Mouse (Mus musculus) forebrain, embryonic 10.5 days (tissue): ENCODE data around the gene D130043K22Rik. TPM values are rescaled to one million over a fixed set of nuclear protein-coding genes. Genes with fewer than 3 reads are reported as not detected.

Source experiments
- DNase-seq: peaks from one replicate; pipeline ENCODE4 v3.0.0-alpha.2; 2017; ENCODE audit warnings: low spot score; ENCODE audit errors: extremely low spot score
- H3K27ac ChIP-seq: fragments of 300-500 bp; sonication (generic); 2 replicates; pipeline ENCODE4 v1.5.1; 2016; ENCODE audit warnings: mild to moderate bottlenecking
- H3K27me3 ChIP-seq: fragments of 300-500 bp; sonication (generic); 2 replicates; pipeline ENCODE4 v1.6.1; 2016; ENCODE audit warnings: mild to moderate bottlenecking; ENCODE audit not compliant: poor library complexity, severe bottlenecking
- H3K36me3 ChIP-seq: fragments of 300-500 bp; sonication (generic); replicated peaks from 2 replicates; pipeline ENCODE4 v1.6.1; 2016; ENCODE audit warnings: mild to moderate bottlenecking, moderate library complexity
- H3K4me1 ChIP-seq: fragments of 300-500 bp; sonication (generic); 2 replicates; pipeline ENCODE4 v1.6.1; 2016
- H3K4me3 ChIP-seq: fragments of 300-500 bp; sonication (generic); 2 replicates; pipeline ENCODE4 v1.5.1; 2016; ENCODE audit warnings: mild to moderate bottlenecking, moderate library complexity
- H3K9me3 ChIP-seq: fragments of 300-500 bp; sonication (generic); 2 replicates; pipeline ENCODE4 v1.6.1; 2016; ENCODE audit warnings: mild to moderate bottlenecking, moderate library complexity
- WGBS: fragments of 180-500 bp; shearing (Covaris S2); methylation state at CpG from one replicate; pipeline ENCODE4 v1.1.7; 2016; 5-methylcytosine and 5-hydroxymethylcytosine counted together
- polyA plus RNA-seq: library from polyadenylated mRNA; unstranded; fragments of >200 nt; fragmentation: Nextera tagmentation; extraction: Ambion mirVana; gene quantifications from 2 replicates; pipeline ENCODE4 v1.2.1, GENCODE M21; 2016

D130043K22Rik gene
- polyA plus RNA-seq, 1 experiment from 2014 or later, result 0.43 TPM

GRCm38 (mm10) chr13:24945567-24945966 is 100.6 kb downstream of the D130043K22Rik start:
- Histone ChIP-seq H3K9me3 (no peaks in the 10 kb centered on the region), H3K36me3 (no peaks in the 10 kb centered on the region), H3K27ac (no peak overlapping the region), H3K27me3 (no peaks in the 10 kb centered on the region; the same call in 1 of the 2 replicates), H3K4me3 (no peak overlapping the region), H3K4me1 (peaks cover 11% of the 10 kb centered on the region)
- DNase-seq, result no peak
- 34% methylated on average over 4 of the region's 4 CpGs for WGBS

DNA sequence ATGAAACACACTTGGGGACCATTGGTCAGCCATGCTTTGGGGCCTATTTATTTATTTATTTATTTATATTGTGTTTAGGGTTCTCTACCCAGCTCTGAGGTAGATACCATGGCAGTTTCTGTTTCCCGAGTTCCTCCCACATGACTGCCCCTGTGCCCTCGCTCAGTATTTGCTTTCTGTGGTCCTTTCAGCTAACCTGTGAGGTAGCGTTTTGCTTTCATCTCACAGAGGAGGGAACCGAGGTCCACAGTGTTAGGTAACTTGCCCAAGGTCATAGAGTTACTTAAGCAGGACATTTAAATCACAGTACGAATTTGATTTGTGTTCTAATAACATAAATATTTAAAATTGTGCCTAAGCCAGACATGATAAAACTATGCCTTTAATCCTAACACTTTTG is 102.2 kb downstream of the D130043K22Rik start:
- WGBS, result 91% methylated on average over 5 of the region's 5 CpGs
- no peaks in the 10 kb centered on the region for H3K36me3 ChIP-seq
- H3K9me3 ChIP-seq, result no peaks in the 10 kb centered on the region
- H3K27ac ChIP-seq, result no peak overlapping the region
- no peak overlapping the region for H3K4me3 ChIP-seq
- peaks cover 11% of the 10 kb centered on the region for H3K4me1 ChIP-seq
- no peak for DNase-seq
- H3K27me3 ChIP-seq, result no peaks in the 10 kb centered on the region; the same call in 1 of the 2 replicates

DNA sequence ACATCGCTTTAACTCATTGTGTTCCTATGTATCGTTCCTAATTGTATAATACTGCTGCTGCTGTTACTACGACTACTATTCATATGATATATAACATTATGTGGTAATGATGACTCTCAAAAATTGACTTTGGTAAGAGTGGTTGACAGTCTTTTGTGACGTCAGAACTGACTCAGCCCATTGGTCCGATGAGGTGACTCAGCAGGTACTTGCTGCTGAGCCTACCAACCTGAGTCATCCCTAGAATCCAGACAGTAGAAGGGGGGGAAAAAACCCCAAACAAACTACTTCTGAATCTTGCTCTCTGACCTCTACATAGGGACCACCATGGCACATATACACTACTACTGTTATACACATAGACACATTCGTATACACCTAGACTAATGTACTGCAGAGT is 103.9 kb downstream of the D130043K22Rik start:
- no peaks in the 10 kb centered on the region for H3K9me3 ChIP-seq
- H3K27me3 ChIP-seq, result no peaks in the 10 kb centered on the region
- H3K4me1 ChIP-seq, result peaks cover 4% of the 10 kb centered on the region; the same call in 1 of the 2 replicates
- H3K36me3 ChIP-seq, result no peaks in the 10 kb centered on the region
- DNase-seq, result no peak
- H3K4me3 ChIP-seq, result no peak overlapping the region
- no peak overlapping the region for H3K27ac ChIP-seq
- WGBS, result 86% methylated on average over 6 of the region's 6 CpGs

Other genes with a start within 250 kb of the D130043K22Rik start
- 0.18 and 0.22 TPM in 2 replicates for gene Armh2, start 103.9 kb upstream of the D130043K22Rik start, polyA plus RNA-seq
- gene Gmnn, start 83.2 kb upstream of the D130043K22Rik start, polyA plus RNA-seq, result 208 TPM in 2 replicates
- 11.4 TPM in 2 replicates for gene BC005537, start 43.5 kb upstream of the D130043K22Rik start, polyA plus RNA-seq
- 61.7 TPM in 2 replicates for gene Acot13, start 13.6 kb upstream of the D130043K22Rik start, polyA plus RNA-seq
- gene Tdp2, start 13.5 kb upstream of the D130043K22Rik start, polyA plus RNA-seq, result 80.2 and 82.4 TPM in 2 replicates
- gene Aldh5a1, start 92.5 kb downstream of the D130043K22Rik start, polyA plus RNA-seq, result 8.1 and 8.5 TPM in 2 replicates
- 0.25 and 0.40 TPM in 2 replicates for gene Gpld1, start 98.0 kb downstream of the D130043K22Rik start, polyA plus RNA-seq
- 18.9 and 21.0 TPM in 2 replicates for gene Mrs2, start 175.2 kb downstream of the D130043K22Rik start, polyA plus RNA-seq
- 1.5 and 2.1 TPM in 2 replicates for gene Dcdc2a, start 210.9 kb downstream of the D130043K22Rik start, polyA plus RNA-seq